Mouse (Mus musculus): ENCODE measurements around the gene Gm5127. TPM values are rescaled to one million over a fixed set of nuclear protein-coding genes. Genes with fewer than 3 reads are reported as not detected.

Gm5127 gene
- polyA plus RNA-seq, 1 experiment from 2014 or later: 0.16 TPM

GRCm38 (mm10) chrX:106742241-106742640, 159.3 kb downstream of the Gm5127 start:
- H3K9ac ChIP-seq (replicated peaks; ENCODE audit: low read length): no peak overlapping the region
- no peak overlapping the region for H3K4me2 ChIP-seq (ENCODE audit: low read length)
- H3K27ac ChIP-seq (replicated peaks; ENCODE audit: low read depth, low read length): no peak overlapping the region
- no peaks in the 10 kb centered on the region for H3K36me3 ChIP-seq (ENCODE audit: control insufficient read depth, insufficient read depth, low read length)
- H3K4me3 ChIP-seq (replicated peaks; ENCODE audit: low read depth, low read length): no peak overlapping the region
- no peaks in the 10 kb centered on the region for H3K4me1 ChIP-seq (ENCODE audit: control insufficient read depth, insufficient read depth, low read length)
- H3K9me3 ChIP-seq (ENCODE audit: control insufficient read depth, low read length): no peaks in the 10 kb centered on the region
- no peaks in the 10 kb centered on the region for H3K27me3 ChIP-seq (ENCODE audit: control insufficient read depth, insufficient read depth, low read length)
- no peak for ATAC-seq (ENCODE audit: low FRiP score, low TSS enrichment)
- no peak for DNase-seq

GRCm38 (mm10) chrX:106755272-106755671, 172.3 kb downstream of the Gm5127 start:
- Histone ChIP-seq H3K9me3 (ENCODE audit: control insufficient read depth, low read length) (no peaks in the 10 kb centered on the region), H3K27ac (replicated peaks; ENCODE audit: low read depth, low read length) (no peak overlapping the region), H3K27me3 (ENCODE audit: control insufficient read depth, insufficient read depth, low read length) (no peaks in the 10 kb centered on the region), H3K36me3 (ENCODE audit: control insufficient read depth, insufficient read depth, low read length) (no peaks in the 10 kb centered on the region), H3K4me2 (ENCODE audit: low read length) (no peak overlapping the region), H3K9ac (replicated peaks; ENCODE audit: low read length) (no peak overlapping the region), H3K4me3 (replicated peaks; ENCODE audit: low read depth, low read length) (no peak overlapping the region), H3K4me1 (ENCODE audit: control insufficient read depth, insufficient read depth, low read length) (no peaks in the 10 kb centered on the region)
- WGBS: 54% methylated on average over 1 of the region's 1 CpGs
- DNase-seq (no peak), ATAC-seq (ENCODE audit: low FRiP score, low TSS enrichment) (no peak)

Small RNA genes within 50 kb of the gene (microRNA-seq; reads per million reads assigned to microRNA genes)
- not detected for gene Gm22102

Other genes with a start within 250 kb of the Gm5127 start
- gene Fndc3c1, start 97.8 kb upstream of the Gm5127 start, polyA plus RNA-seq (2014; fragmentation: Nextera tagmentation; extraction: Ambion mirVana): 1.1 TPM in 1 of 2 replicates, not detected in the other
- 0.34 and 0.53 TPM in 2 replicates for gene Cysltr1, start 20.5 kb downstream of the Gm5127 start, polyA plus RNA-seq (2014; fragmentation: Nextera tagmentation; extraction: Ambion mirVana)

Data from midbrain, embryonic 14.5 days (tissue).